Mouse (Mus musculus) bone marrow, adult 2 months (tissue): ENCODE data around the gene Mylk. TPM values are rescaled to one million over a fixed set of nuclear protein-coding genes. Genes with fewer than 3 reads are reported as not detected.
"Not testable (repeated sequence)": the region's sequence is repeated elsewhere in the genome, so short reads cannot be mapped to it uniquely, and the experiment has no call there.

ENCODE experiments used
- H3K27ac ChIP-seq: fragments of 200-500 bp; 2 replicates; pipeline ENCODE4 v1.5.1; 2012; ENCODE audit warnings: low read depth, mild to moderate bottlenecking, control low read depth, inconsistent platforms, low read length; ENCODE audit not compliant: control insufficient read depth, poor library complexity, insufficient read depth
- H3K4me1 ChIP-seq: fragments of 200-500 bp; 2 replicates; pipeline ENCODE4 v1.6.1; 2011; ENCODE audit warnings: low read length; ENCODE audit not compliant: control insufficient read depth, insufficient read depth
- H3K4me3 ChIP-seq: fragments of 200-500 bp; replicated peaks from 2 replicates; pipeline ENCODE3; 2011; ENCODE audit warnings: mild to moderate bottlenecking, low read depth, low read length, control low read depth; ENCODE audit not compliant: control insufficient read depth
- CTCF ChIP-seq: fragments of 200-500 bp; IDR thresholded peaks from 2 replicates; pipeline ENCODE4 v1.5.1; 2011; ENCODE audit warnings: low read length, control low read depth; ENCODE audit not compliant: control insufficient read depth, insufficient read depth
- POLR2A ChIP-seq: fragments of 200-500 bp; IDR thresholded peaks from 2 replicates; pipeline ENCODE4 v1.6.1; 2011; ENCODE audit warnings: low read depth, mild to moderate bottlenecking, control low read depth, low read length, borderline replicate concordance; ENCODE audit not compliant: control insufficient read depth
- WGBS: fragments of 180-500 bp; shearing (Covaris S2); methylation state at CpG from one replicate; pipeline ENCODE4 v1.1.7; 2018; 5-methylcytosine and 5-hydroxymethylcytosine counted together
- polyA plus RNA-seq: library from polyadenylated mRNA; stranded (reverse); fragments of >200 nt; gene quantifications from 2 replicates; pipeline ENCODE4 v1.2.4, GENCODE M21; 2011; ENCODE audit warnings: low replicate concordance; ENCODE audit not compliant: missing spikeins, insufficient read depth, insufficient read length

Mylk gene
- polyA plus RNA-seq, 1 experiment: 22.2 TPM

DNA sequence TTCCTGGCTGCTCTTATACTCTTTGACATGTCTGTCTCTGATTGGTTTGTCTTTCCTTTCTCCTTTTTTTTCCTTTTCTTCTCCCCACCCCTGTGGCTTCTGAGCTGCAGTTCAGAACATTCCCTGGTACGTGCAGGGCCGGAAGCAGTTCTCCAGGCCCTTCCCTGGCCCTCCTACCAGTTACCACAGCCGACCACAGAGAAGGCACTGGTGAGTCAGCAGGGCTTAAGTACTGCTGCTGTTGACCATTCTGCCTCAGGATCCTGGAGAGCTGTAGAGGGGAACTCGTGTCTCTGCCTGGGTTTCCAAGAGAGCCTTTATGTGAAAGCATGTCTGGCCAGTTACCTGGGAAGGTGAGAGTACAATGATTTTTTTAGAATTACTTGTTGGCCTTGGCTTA lies 39.7 kb downstream of the Mylk start:
- no peak for TF ChIP-seq POLR2A
- TF ChIP-seq CTCF: no peak
- WGBS: 11% methylated on average over 4 of the region's 4 CpGs
- no peaks in the 10 kb centered on the region for H3K4me1 ChIP-seq

DNA sequence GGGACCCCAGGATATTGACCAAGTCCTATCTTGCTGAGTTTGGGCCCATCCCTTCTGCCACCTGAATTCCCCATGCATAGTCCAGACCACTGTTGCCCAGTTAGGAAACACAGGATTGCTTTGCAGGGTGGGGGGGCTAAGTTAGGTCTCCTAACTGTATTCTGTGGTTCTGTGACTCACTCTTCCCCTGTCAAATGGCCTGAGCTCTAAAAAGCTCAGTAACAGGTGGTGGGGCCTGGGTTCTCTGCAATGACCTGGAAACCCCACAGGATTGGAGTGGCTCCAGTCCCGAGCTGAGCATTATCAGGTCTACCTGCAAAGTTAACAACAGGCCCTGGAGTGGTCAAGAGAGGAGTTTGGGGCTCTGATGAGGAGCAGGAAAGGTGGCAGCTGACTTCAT lies 47.5 kb downstream of the Mylk start:
- TF ChIP-seq CTCF (no peak), POLR2A (no peak)
- H3K4me3 ChIP-seq: no peak overlapping the region
- H3K4me1 ChIP-seq: no peaks in the 10 kb centered on the region
- H3K27ac ChIP-seq: no peak overlapping the region
- WGBS: 51% methylated on average over 1 of the region's 1 CpGs

More for the DNA sequence above, 39.7 kb downstream of the Mylk start:
- no peak overlapping the region for H3K27ac ChIP-seq
- H3K4me3 ChIP-seq: no peak overlapping the region

DNA sequence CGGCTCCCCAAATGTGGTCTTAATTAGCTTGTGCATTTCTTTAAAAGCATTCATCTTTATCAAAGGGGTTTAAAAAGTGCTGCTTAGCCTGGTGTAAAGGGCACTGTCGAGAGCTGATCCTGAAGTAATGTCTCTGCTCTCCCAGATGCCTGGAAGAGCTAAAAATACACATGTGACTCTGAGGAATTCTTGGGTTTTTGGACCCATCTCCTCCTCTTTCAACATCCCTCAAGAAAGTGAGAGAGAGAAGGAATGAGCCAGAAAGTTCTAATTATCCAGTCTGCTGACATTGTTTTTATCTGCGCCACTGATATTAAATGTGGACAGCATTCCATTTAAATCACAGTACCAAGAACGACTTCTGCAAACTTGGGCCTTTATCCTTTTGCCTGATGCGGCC lies 48.0 kb downstream of the Mylk start:
- no peak overlapping the region for H3K4me3 ChIP-seq
- no peaks in the 10 kb centered on the region for H3K4me1 ChIP-seq
- no peak for TF ChIP-seq CTCF
- no peak for TF ChIP-seq POLR2A
- H3K27ac ChIP-seq: no peak overlapping the region
- 82% methylated on average over 5 of the region's 5 CpGs for WGBS

DNA sequence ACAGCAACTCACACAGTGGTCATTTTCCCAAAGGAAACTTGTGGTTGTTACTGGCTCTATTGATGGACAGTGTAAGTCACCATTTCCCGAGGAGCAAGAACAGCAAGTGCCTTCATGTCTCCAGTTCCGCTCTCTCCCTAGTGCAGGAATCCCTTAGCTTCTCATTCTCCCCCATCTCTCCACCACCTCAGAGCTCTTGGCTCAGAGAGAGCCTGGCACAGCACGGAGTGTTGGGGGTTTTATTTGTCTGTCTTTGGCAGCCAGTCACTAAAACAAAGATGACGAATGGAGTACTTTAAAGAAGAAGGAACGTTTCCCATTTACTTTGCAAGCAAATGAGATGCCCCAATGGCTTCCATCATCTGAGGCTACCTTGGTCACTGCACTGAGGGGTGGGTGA lies 56.2 kb downstream of the Mylk start:
- Histone ChIP-seq H3K4me3 (no peak overlapping the region), H3K4me1 (no peaks in the 10 kb centered on the region), H3K27ac (no peak overlapping the region)
- 83% methylated on average over 5 of the region's 5 CpGs for WGBS
- no peak for TF ChIP-seq CTCF
- TF ChIP-seq POLR2A: no peak

DNA sequence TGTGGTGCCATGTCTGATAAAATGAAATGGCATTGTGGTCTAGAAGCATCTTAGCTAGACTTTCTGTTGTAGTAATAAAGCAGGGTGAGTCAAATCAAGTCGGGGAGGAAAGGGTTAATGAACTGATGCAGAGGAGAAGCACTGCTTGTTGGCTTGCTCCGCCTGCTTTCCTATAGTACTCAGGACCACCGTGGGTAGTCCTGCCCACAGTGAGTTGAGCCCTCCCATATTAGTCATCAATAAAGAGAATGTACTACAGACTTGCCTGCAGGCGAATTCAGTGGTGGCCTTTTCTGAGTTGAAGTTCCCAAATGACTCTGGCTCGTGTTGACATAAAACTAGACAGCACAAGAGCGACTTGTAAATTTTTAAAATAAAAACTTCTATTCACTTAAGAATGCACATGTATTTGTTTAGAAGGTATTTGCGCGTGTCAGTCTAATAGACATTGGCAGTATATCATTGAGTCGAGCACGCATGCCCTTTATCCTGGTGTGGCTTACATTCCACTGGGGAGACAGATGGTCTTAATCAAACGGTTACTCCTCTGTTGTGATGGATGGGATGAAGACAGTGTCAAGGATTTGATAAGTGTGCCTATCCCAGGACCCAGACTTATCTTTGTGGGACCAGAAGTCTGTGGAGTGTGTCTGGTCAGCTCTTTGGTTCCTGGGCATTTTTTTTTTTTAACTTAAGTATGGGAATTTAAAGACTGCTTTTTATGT lies 59.4 kb downstream of the Mylk start:
- Histone ChIP-seq H3K27ac (no peak overlapping the region), H3K4me3 (no peak overlapping the region), H3K4me1 (no peaks in the 10 kb centered on the region)
- WGBS: 68% methylated on average over 11 of the region's 11 CpGs
- TF ChIP-seq POLR2A: no peak

DNA sequence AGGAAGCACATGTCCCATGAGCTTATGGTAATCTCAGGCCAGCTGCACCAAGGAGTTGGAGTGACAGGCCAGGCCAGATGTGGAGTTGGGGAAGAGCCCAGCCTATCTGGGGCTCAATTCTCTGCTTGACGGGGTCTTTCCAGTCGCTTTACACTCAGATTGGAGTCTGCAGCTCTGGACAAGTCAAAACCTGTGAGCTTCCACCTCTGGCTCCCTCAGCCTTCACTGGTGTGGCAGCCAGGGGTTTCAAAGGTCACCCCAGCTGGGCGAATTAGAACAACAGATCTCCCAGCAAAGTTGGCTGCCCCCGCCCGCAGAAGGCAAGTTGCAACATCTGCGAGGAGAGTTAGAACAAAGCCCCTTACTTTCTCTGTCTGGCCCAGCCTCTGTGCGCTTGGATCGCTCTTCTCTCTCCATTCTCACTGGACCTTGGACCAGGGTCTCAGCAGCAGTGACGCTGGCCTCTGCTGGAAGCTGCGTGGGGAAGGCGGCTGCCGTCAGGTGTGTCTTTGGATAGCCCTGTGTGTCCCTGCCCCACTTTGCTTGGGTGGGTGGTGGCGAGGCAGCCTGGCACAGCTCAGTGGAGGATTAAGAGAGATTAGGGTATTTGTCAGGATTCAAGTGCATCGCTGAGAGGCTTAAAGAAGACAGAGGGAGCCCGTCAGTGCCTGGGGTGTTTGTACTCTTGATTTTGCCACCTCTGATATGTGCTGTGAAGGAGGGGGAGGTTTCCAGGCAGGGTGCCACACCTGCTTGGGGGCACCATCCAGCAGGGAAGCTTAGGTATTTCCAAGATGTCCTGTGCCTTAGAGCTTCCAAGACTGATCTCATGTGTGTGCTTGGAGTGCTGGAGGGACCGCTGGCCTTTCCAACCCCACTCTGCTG lies 62.1 kb downstream of the Mylk start:
- Histone ChIP-seq H3K4me3 (no peak overlapping the region), H3K27ac (no peak overlapping the region; the same call in 1 of the 2 replicates), H3K4me1 (no peaks in the 10 kb centered on the region; the same call in 1 of the 2 replicates)
- WGBS: 79% methylated on average over 16 of the region's 16 CpGs
- TF ChIP-seq CTCF (no peak), POLR2A (no peak)

DNA sequence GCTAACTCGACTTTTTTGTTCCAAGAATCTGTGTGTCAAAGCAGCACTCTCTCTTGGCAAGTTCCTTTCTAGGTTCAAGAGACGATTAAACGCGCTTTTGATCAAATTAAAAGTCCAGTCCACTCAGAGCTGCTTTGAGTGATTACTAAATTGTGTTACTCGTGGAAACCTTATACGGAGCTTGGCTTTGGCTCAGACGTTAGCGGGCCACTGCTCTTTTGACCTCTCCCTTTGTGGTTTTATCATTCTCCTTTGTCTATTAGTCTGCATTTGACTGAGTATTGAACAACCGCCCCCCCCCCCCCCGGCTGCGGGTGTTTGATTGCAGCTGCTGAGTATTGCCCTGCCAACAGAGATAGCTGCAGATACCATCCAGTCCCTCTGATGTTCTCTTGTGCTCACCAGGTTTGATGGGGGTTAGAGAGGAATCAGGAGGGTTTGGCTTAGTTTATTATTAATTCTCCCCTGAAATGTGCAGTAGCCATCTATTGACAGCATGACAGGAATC lies 62.8 kb downstream of the Mylk start:
- no peak overlapping the region for H3K4me3 ChIP-seq
- H3K27ac ChIP-seq: no peak overlapping the region
- 72% methylated on average over 11 of the region's 11 CpGs for WGBS
- H3K4me1 ChIP-seq: no peaks in the 10 kb centered on the region; the same call in 1 of the 2 replicates
- no peak for TF ChIP-seq CTCF
- no peak for TF ChIP-seq POLR2A

DNA sequence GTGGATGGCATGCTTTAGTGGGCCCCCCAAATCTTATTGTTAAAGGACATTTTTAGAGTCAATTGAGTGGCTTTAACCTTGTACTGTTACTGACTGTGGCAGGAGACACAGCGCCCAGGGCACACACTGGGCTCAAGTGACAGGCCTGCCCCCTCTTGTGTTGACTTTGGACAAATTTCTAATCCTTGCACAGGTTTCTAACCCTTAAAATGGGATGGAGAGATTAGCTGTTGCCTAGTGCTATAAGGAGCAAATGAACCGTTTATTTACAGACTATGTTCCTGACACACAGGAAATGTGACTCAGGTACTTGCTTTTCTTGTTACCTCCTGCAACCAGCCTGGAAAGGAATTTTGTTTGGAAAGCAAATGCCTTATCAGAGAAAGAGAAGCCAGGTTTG lies 67.2 kb downstream of the Mylk start:
- H3K4me3 ChIP-seq: no peak overlapping the region
- H3K4me1 ChIP-seq: peaks cover 1% of the 10 kb centered on the region
- 60% methylated on average over 2 of the region's 2 CpGs for WGBS
- no peak overlapping the region for H3K27ac ChIP-seq
- TF ChIP-seq POLR2A (no peak), CTCF (no peak)

DNA sequence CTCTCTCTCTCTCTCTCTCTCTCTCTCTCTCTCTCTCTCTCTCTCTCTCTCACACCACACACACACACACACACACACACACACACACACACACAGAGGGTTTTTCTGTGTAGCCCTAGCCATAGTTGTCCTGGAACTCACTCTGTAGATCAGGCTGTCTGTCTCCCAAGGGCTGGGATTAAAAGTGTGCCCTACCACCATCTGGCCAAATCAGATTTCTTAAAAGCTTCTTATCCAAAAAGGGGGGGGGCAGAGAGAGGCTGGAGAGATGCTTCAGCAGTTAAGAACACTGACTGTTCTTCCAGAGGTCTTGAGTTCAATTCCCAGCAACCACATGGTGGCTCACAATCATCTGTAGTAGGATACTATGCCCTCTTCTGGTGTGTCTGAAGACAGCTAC lies 68.2 kb downstream of the Mylk start:
- H3K27ac ChIP-seq, H3K4me1 ChIP-seq, H3K4me3 ChIP-seq: not testable (repeated sequence)
